In the genomic region with DNA sequence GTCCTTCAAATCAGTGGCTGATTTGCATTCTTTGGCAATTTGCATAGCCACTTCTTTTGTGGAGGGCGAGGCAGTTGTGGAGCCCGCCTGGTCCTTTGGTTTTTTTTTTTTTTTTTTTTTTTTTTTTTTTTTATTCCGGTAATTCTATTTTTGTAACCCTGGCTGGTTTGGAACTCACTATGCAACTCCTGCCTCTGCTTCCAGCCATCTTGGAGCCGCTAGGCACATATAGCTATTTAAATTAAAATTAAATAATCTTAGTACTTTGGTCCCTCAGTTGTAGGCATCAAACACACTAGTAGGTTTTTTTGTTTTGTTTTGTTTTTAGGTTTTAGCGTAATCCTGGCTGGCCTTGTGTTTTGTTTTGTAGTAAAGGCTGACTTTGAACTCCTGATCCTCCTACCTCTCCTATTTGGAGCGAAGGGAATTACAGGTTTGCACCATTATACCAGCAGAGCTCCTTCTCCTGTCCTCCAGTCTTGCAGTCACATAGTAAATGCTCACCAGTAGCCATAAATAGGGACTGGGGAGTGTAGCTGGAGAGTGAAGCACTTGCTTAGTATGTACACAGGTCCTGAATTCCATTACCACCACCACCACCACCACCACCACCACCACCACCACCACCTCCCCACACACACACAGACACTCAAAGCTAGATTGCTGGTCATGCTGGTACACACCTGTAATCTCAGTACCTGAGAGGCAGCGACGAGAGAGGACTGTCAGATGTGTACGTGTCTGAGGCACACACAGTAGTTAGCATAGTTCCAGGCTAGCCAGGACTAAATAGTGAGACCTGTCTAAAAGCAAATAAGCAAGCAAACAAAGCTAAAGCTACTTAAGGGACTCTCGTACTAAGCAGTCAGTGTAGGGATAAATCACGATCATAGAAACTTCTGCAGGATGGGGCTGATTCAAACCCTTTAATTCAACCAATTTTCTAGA, we compare ENCODE assay signal across 9 mouse cellular contexts. TPM values are rescaled to one million over a fixed set of nuclear protein-coding genes. Genes with fewer than 3 reads are reported as not detected.
DNase-seq lines count a peak whose midpoint lies in the region; ATAC-seq and TF ChIP-seq lines count a peak whose summit lies in the region.
"Had no signal": no experiment of that assay in that cellular context is flagged by ENCODE, and none has a peak within 500 bp of the region (broad histone marks: within the 10 kb centered on the region; RNA-seq: fewer than 3 reads in every experiment).

No protein-coding gene starts in this region.

- H3K9ac ChIP-seq in CH12.LX (ENCODE audit: insufficient read depth, low read depth): peak overlapping the region; percentile 58; the same call in 1 of the 2 replicates
- H3K9ac ChIP-seq in forebrain, embryonic 14.5 days (ENCODE audit: low read length): peak overlapping the region; percentile 67
- H3K9ac ChIP-seq in liver, embryonic 14.5 days (replicated peaks): no peak overlapping the region

- peaks cover 18% of the 10 kb centered on the region for H3K4me1 ChIP-seq in heart, embryonic 10.5 days
- H3K4me1 ChIP-seq in CH12.LX (ENCODE audit: control insufficient read depth in 1 of 2, insufficient read depth in 2 of 2): peaks cover 4 to 17% of the 10 kb centered on the region in 2 experiments
- peaks cover 10% of the 10 kb centered on the region for H3K4me1 ChIP-seq in forebrain, embryonic 14.5 days (ENCODE audit: control insufficient read depth, insufficient read depth, low read length)
- no peaks in the 10 kb centered on the region for H3K4me1 ChIP-seq in liver, embryonic 14.5 days (replicated peaks; ENCODE audit: control insufficient read depth in 2 of 2, insufficient read depth in 2 of 2, low read length in 1 of 2)

- in situ Hi-C loops in CH12.LX (cut with MboI; ENCODE audit: low pct_ligation_motif_present, low pct_unique_long_range_greater_than_20kb, low sequenced_read_pairs): no loop called here

- WGBS in heart, embryonic 10.5 days: 31% methylated on average over 11 of the region's 11 CpGs
- WGBS in forebrain, embryonic 14.5 days: 28% methylated on average over 11 of the region's 11 CpGs
- WGBS in liver, embryonic 14.5 days (ENCODE audit: insufficient replicate concordance): 52% methylated on average over 11 of the region's 11 CpGs

- H3K36me3 ChIP-seq in heart, embryonic 10.5 days: no peaks in the 10 kb centered on the region
- no peaks in the 10 kb centered on the region for H3K36me3 ChIP-seq in CH12.LX (replicated peaks in 1 of 2; ENCODE audit: control insufficient read depth in 1 of 2, insufficient read depth in 1 of 2, low read length in 1 of 2)
- H3K36me3 ChIP-seq in forebrain, embryonic 14.5 days (ENCODE audit: control insufficient read depth, insufficient read depth, low read length): no peaks in the 10 kb centered on the region
- H3K36me3 ChIP-seq in liver, embryonic 14.5 days (replicated peaks; ENCODE audit: control insufficient read depth, insufficient read depth, low read depth): no peaks in the 10 kb centered on the region

- intact Hi-C loops in heart, postnatal 10 days (cut with DNase I): no loop called here

- DNase-seq in heart, embryonic 10.5 days (ENCODE audit: low spot score): no peak
- no peak for DNase-seq in heart, postnatal 10 days
- DNase-seq in CH12.LX (ENCODE audit: extremely low read depth): peak; percentile 79
- no peak for DNase-seq in forebrain, embryonic 14.5 days (ENCODE audit: low spot score)
- DNase-seq in liver, embryonic 14.5 days (ENCODE audit: low read depth in 3 of 3, low spot score in 3 of 3): no peak
- DNase-seq in retina, embryonic 14.5 days (ENCODE audit: low spot score): no peak
- DNase-seq in spleen, postnatal 36 days (ENCODE audit: low spot score in 2 of 2): no peak
- DNase-seq in cerebellum, adult 8-10 months: no peak
- DNase-seq: gastrocnemius, postnatal 25 days had no signal

- H3K27me3 ChIP-seq in heart, embryonic 10.5 days (ENCODE audit: insufficient read depth, poor library complexity, severe bottlenecking): peaks cover 23% of the 10 kb centered on the region
- peaks cover 1% of the 10 kb centered on the region for H3K27me3 ChIP-seq in CH12.LX (replicated peaks)
- no peaks in the 10 kb centered on the region for H3K27me3 ChIP-seq in forebrain, embryonic 14.5 days (replicated peaks; ENCODE audit: control insufficient read depth, insufficient read depth, low read length)
- H3K27me3 ChIP-seq in liver, embryonic 14.5 days (ENCODE audit: control insufficient read depth, insufficient read depth, low read length): no peaks in the 10 kb centered on the region; the same call in 1 of the 2 replicates

- no peaks in the 10 kb centered on the region for H3K9me3 ChIP-seq in heart, embryonic 10.5 days
- peaks cover 5% of the 10 kb centered on the region for H3K9me3 ChIP-seq in CH12.LX (replicated peaks; ENCODE audit: low read length)
- H3K9me3 ChIP-seq in forebrain, embryonic 14.5 days (replicated peaks; ENCODE audit: control insufficient read depth, low read length): no peaks in the 10 kb centered on the region
- H3K9me3 ChIP-seq in liver, embryonic 14.5 days (ENCODE audit: control insufficient read depth, low read length): no peaks in the 10 kb centered on the region

- no peak for TF ChIP-seq RAD21 in CH12.LX (IDR thresholded peaks at IDR 0.05; ENCODE audit: low read depth, low read length)

- 0 out of 2 replicates have a peak, but pooled peaks have one; percentile 43 for TF ChIP-seq EP300 in CH12.LX (IDR thresholded peaks at IDR 0.05; ENCODE audit: low read length)
- TF ChIP-seq EP300 in liver, embryonic 14.5 days (IDR thresholded peaks at IDR 0.05; ENCODE audit: low read depth): no peak

- peak overlapping the region; percentile 92 for H3K27ac ChIP-seq in heart, embryonic 10.5 days
- 0 out of 2 replicates have a peak overlapping the region, but pooled peaks have one; percentile 33 for H3K27ac ChIP-seq in CH12.LX (ENCODE audit: insufficient read depth, low read depth)
- peak overlapping the region; percentile 97 for H3K27ac ChIP-seq in forebrain, embryonic 14.5 days (ENCODE audit: low read depth, low read length)
- no peak overlapping the region for H3K27ac ChIP-seq in liver, embryonic 14.5 days

- peak overlapping the region; percentile 64 for H3K4me3 ChIP-seq in heart, embryonic 10.5 days
- H3K4me3 ChIP-seq in CH12.LX (replicated peaks in 1 of 3; ENCODE audit: low read depth in 2 of 3, low read length in 2 of 3, poor library complexity in 1 of 3): peak overlapping the region; percentile 16 to 59 (median 52)
- H3K4me3 ChIP-seq in forebrain, embryonic 14.5 days (ENCODE audit: low read depth, low read length): peak overlapping the region; percentile 31
- H3K4me3 ChIP-seq in liver, embryonic 14.5 days (ENCODE audit: insufficient read depth in 1 of 2, low read depth in 2 of 2, low read length in 2 of 2): no peak overlapping the region

- no peak for TF ChIP-seq CTCF in CH12.LX (conservative IDR thresholded peaks at IDR 0.05 in 1 of 2, IDR thresholded peaks at IDR 0.05 in 1 of 2; ENCODE audit: low read depth in 2 of 2, low read length in 2 of 2)
- TF ChIP-seq CTCF in liver, embryonic 14.5 days (IDR thresholded peaks at IDR 0.05; ENCODE audit: low read depth): no peak

- no peak for ATAC-seq in forebrain, embryonic 14.5 days
- no peak for ATAC-seq in liver, embryonic 14.5 days (ENCODE audit: insufficient read depth)

- H3K79me2 ChIP-seq in CH12.LX (replicated peaks; ENCODE audit: control insufficient read depth, extremely low read depth, insufficient read depth, poor library complexity, severe bottlenecking): no peaks in the 10 kb centered on the region

- H3K4me2 ChIP-seq in CH12.LX (ENCODE audit: insufficient read depth, low read depth, poor library complexity, severe bottlenecking): peak overlapping the region; percentile 24; the same call in 1 of the 2 replicates
- peak overlapping the region; percentile 54 for H3K4me2 ChIP-seq in forebrain, embryonic 14.5 days (ENCODE audit: low read length)
- H3K4me2 ChIP-seq in liver, embryonic 14.5 days (ENCODE audit: low read depth): peak overlapping the region; percentile 45

- dilution Hi-C loops in CH12.LX (cut with MboI; ENCODE audit: extremely low pct_ligation_motif_present, extremely low pct_unique_long_range_greater_than_20kb, low sequenced_read_pairs): no loop called here

- no peak for TF ChIP-seq POLR2A in CH12.LX (IDR thresholded peaks at IDR 0.05; ENCODE audit: low read depth, low read length)

TF ChIP-seq in CH12.LX, 34 proteins besides CTCF, POLR2A, EP300 and RAD21 (continues in another document):
- TF ChIP-seq POLR2AphosphoS2 (IDR thresholded peaks at IDR 0.05; ENCODE audit: low read depth, low read length): no peak
- no peak for TF ChIP-seq NELFE (IDR thresholded peaks at IDR 0.05; ENCODE audit: low read depth, low read length)
- peak; percentile 99 for TF ChIP-seq ZNF384 (IDR thresholded peaks at IDR 0.05; ENCODE audit: low read depth, low read length)

RNA-seq across cellular contexts. Expression of a gene that starts 9.1 kb away (rescaled TPM):
- polyA plus RNA-seq in heart, embryonic 10.5 days (2016; fragmentation: Nextera tagmentation; extraction: Ambion mirVana): 37.3 and 44.6 TPM in 2 replicates
- total RNA-seq in heart, postnatal 10 days (2021): 10 to 100 TPM; 23.5 to 25.3 TPM
- 5.5 and 6.0 TPM in 2 replicates for total RNA-seq in CH12.LX (2012; rRNA removed)
- 7.0 and 7.4 TPM in 2 replicates for total RNA-seq in CH12.LX (2014; rRNA removed)
- polyA plus RNA-seq in CH12.LX (2012; ENCODE audit: insufficient read length, low read depth): 10.5 and 12.6 TPM in 2 replicates
- polyA plus RNA-seq in forebrain, embryonic 14.5 days (2014; fragmentation: Nextera tagmentation; extraction: Ambion mirVana): 51.9 and 59.4 TPM in 2 replicates
- polyA plus RNA-seq in liver, embryonic 14.5 days (2012; rRNA removed): 3.2 and 4.1 TPM in 2 replicates
- 5.3 and 5.8 TPM in 2 replicates for polyA plus RNA-seq in liver, embryonic 14.5 days (2014; fragmentation: Nextera tagmentation; extraction: Ambion mirVana)

RNA-seq across cellular contexts. Expression of a gene that starts 19.3 kb away (rescaled TPM):
- polyA plus RNA-seq in heart, embryonic 10.5 days (2016; fragmentation: Nextera tagmentation; extraction: Ambion mirVana): 28.1 and 42.0 TPM in 2 replicates
- 100 to 1,000 TPM in 1 of 2 experiments, 10 to 100 TPM in 1; 82.6 to 106 TPM for total RNA-seq in heart, postnatal 10 days (2021)
- total RNA-seq in CH12.LX (2012; rRNA removed) (not detected in 2 replicates), CH12.LX (2014; rRNA removed) (not detected in 2 replicates)
- 0.33 and 0.57 TPM in 2 replicates for polyA plus RNA-seq in CH12.LX (2012; ENCODE audit: insufficient read length, low read depth)
- 2.6 and 4.6 TPM in 2 replicates for polyA plus RNA-seq in forebrain, embryonic 14.5 days (2014; fragmentation: Nextera tagmentation; extraction: Ambion mirVana)
- 1.5 and 1.6 TPM in 2 replicates for polyA plus RNA-seq in liver, embryonic 14.5 days (2012; rRNA removed)
- 0.64 and 0.70 TPM in 2 replicates for polyA plus RNA-seq in liver, embryonic 14.5 days (2014; fragmentation: Nextera tagmentation; extraction: Ambion mirVana)

RNA-seq across cellular contexts. Expression of a gene that starts 54.4 kb away (rescaled TPM):
- polyA plus RNA-seq in heart, embryonic 10.5 days (2016; fragmentation: Nextera tagmentation; extraction: Ambion mirVana): 15.7 and 18.7 TPM in 2 replicates
- 10 to 100 TPM; 13.6 to 16.3 TPM for total RNA-seq in heart, postnatal 10 days (2021)
- total RNA-seq in CH12.LX (2012; rRNA removed) (30.6 and 32.0 TPM in 2 replicates), CH12.LX (2014; rRNA removed) (43.5 and 50.2 TPM in 2 replicates)
- polyA plus RNA-seq in CH12.LX (2012; ENCODE audit: insufficient read length, low read depth): 25.8 and 26.4 TPM in 2 replicates
- 18.8 and 24.1 TPM in 2 replicates for polyA plus RNA-seq in forebrain, embryonic 14.5 days (2014; fragmentation: Nextera tagmentation; extraction: Ambion mirVana)
- 7.5 and 10.0 TPM in 2 replicates for polyA plus RNA-seq in liver, embryonic 14.5 days (2012; rRNA removed)
- 4.2 and 9.5 TPM in 2 replicates for polyA plus RNA-seq in liver, embryonic 14.5 days (2014; fragmentation: Nextera tagmentation; extraction: Ambion mirVana)

Comparison
In these comparisons a context has a peak if more than half of its experiments do, and no peak if none do; other contexts are left out.
1. H3K4me3 ChIP-seq: peak in heart, embryonic 10.5 days (single experiment), CH12.LX (3 of 3) and forebrain, embryonic 14.5 days (single experiment); none in liver, embryonic 14.5 days (0 of 2).
2. Peak in every context shown above with its lines, with median percentiles within 50 percentile points of each other: H3K4me2 ChIP-seq.